Mouse (Mus musculus): Measurements from ENCODE around the gene Neurl4. TPM values are rescaled to one million over a fixed set of nuclear protein-coding genes. Genes with fewer than 3 reads are reported as not detected.

The Neurl4 gene
- polyA plus RNA-seq, 1 experiment from 2014 or later = 16.3 TPM

GRCm38 (mm10) chr11:69908645-69909044 lies 7.8 kb downstream of the Neurl4 start:
- 95% methylated on average over 11 of the region's 11 CpGs for WGBS
- H3K4me2 ChIP-seq = no peak overlapping the region
- no peak overlapping the region for H3K4me3 ChIP-seq (ENCODE audit: low read depth, low read length)
- H3K27me3 ChIP-seq (ENCODE audit: control insufficient read depth, insufficient read depth, low read length) = no peaks in the 10 kb centered on the region
- no peak for DNase-seq (ENCODE audit: low spot score, missing footprints)
- no peaks in the 10 kb centered on the region for H3K9me3 ChIP-seq (ENCODE audit: control insufficient read depth, low read length)
- peaks cover 6% of the 10 kb centered on the region for H3K4me1 ChIP-seq (ENCODE audit: control insufficient read depth, insufficient read depth, low read length)
- H3K36me3 ChIP-seq (ENCODE audit: control insufficient read depth, insufficient read depth, low read length) = peaks cover 66% of the 10 kb centered on the region
- no peak overlapping the region for H3K9ac ChIP-seq (ENCODE audit: low read length)
- H3K27ac ChIP-seq (ENCODE audit: low read depth, low read length) = no peak overlapping the region
- ATAC-seq (ENCODE audit: low FRiP score) = no peak

DNA sequence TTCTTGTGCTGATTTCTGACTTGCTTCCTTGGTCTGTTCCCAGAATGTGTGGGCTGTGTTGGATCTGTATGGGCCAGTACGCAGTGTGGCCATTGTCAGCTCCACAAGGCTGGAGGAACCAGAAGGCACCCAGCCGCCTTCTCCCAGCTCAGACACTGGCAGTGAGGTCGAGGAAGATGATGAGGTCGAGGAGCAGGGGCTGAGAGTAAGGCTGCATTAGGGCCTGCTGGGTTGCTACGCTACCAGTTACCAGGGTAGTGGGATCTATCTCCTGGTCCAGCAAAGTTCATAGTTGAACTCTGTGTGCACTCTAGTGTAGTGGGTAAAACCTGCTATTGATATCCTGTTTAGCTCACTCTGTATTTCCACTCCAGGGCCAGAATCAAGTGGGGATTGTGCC lies 8.3 kb downstream of the Neurl4 start:
- Histone ChIP-seq H3K4me1 (ENCODE audit: control insufficient read depth, insufficient read depth, low read length) (peaks cover 6% of the 10 kb centered on the region), H3K27me3 (ENCODE audit: control insufficient read depth, insufficient read depth, low read length) (no peaks in the 10 kb centered on the region), H3K36me3 (ENCODE audit: control insufficient read depth, insufficient read depth, low read length) (peaks cover 64% of the 10 kb centered on the region), H3K9ac (ENCODE audit: low read length) (no peak overlapping the region), H3K27ac (ENCODE audit: low read depth, low read length) (no peak overlapping the region), H3K4me3 (ENCODE audit: low read depth, low read length) (no peak overlapping the region), H3K4me2 (no peak overlapping the region), H3K9me3 (ENCODE audit: control insufficient read depth, low read length) (no peaks in the 10 kb centered on the region)
- WGBS = 93% methylated on average over 5 of the region's 5 CpGs
- no peak for ATAC-seq (ENCODE audit: low FRiP score)
- no peak for DNase-seq (ENCODE audit: low spot score, missing footprints)

DNA sequence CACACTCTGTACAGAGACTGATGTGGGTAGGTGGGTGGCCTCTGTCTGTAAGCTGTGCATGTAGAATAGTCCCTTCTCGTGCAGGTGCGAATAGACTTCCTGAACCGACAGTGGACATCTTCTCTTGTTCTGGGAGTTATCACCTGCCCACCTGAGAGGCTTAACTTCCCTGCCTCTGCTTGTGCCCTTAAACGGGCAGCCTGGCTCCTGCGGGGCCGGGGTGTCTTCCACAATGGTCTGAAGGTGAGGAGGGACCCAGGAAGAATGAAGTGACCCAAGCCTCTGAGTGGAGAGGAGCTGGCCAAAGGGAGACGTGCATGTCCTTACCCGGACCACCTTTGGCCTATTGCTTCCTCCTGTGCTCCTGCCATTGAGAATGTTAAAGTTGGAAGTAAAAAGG lies 9.3 kb downstream of the Neurl4 start:
- DNase-seq (ENCODE audit: low spot score, missing footprints) (no peak), ATAC-seq (ENCODE audit: low FRiP score) (no peak)
- WGBS = 96% methylated on average over 8 of the region's 8 CpGs
- no peaks in the 10 kb centered on the region for H3K9me3 ChIP-seq (ENCODE audit: control insufficient read depth, low read length)
- H3K4me3 ChIP-seq (ENCODE audit: low read depth, low read length) = no peak overlapping the region
- peaks cover 14% of the 10 kb centered on the region for H3K4me1 ChIP-seq (ENCODE audit: control insufficient read depth, insufficient read depth, low read length)
- peaks cover 60% of the 10 kb centered on the region for H3K36me3 ChIP-seq (ENCODE audit: control insufficient read depth, insufficient read depth, low read length)
- H3K27me3 ChIP-seq (ENCODE audit: control insufficient read depth, insufficient read depth, low read length) = no peaks in the 10 kb centered on the region
- no peak overlapping the region for H3K4me2 ChIP-seq
- no peak overlapping the region for H3K27ac ChIP-seq (ENCODE audit: low read depth, low read length)
- H3K9ac ChIP-seq (ENCODE audit: low read length) = no peak overlapping the region

GRCm38 (mm10) chr11:69910781-69911560 lies 10.1 kb downstream of the Neurl4 start:
- 95% methylated on average over 17 of the region's 17 CpGs for WGBS
- H3K4me1 ChIP-seq (ENCODE audit: control insufficient read depth, insufficient read depth, low read length) = peaks cover 19% of the 10 kb centered on the region
- ATAC-seq (ENCODE audit: low FRiP score) = no peak
- no peak overlapping the region for H3K9ac ChIP-seq (ENCODE audit: low read length)
- H3K27ac ChIP-seq (ENCODE audit: low read depth, low read length) = no peak overlapping the region
- no peaks in the 10 kb centered on the region for H3K9me3 ChIP-seq (ENCODE audit: control insufficient read depth, low read length)
- peak; percentile 73 for DNase-seq (ENCODE audit: low spot score, missing footprints)
- no peak overlapping the region for H3K4me3 ChIP-seq (ENCODE audit: low read depth, low read length)
- H3K4me2 ChIP-seq = no peak overlapping the region
- H3K27me3 ChIP-seq (ENCODE audit: control insufficient read depth, insufficient read depth, low read length) = no peaks in the 10 kb centered on the region
- H3K36me3 ChIP-seq (ENCODE audit: control insufficient read depth, insufficient read depth, low read length) = peaks cover 57% of the 10 kb centered on the region

DNA sequence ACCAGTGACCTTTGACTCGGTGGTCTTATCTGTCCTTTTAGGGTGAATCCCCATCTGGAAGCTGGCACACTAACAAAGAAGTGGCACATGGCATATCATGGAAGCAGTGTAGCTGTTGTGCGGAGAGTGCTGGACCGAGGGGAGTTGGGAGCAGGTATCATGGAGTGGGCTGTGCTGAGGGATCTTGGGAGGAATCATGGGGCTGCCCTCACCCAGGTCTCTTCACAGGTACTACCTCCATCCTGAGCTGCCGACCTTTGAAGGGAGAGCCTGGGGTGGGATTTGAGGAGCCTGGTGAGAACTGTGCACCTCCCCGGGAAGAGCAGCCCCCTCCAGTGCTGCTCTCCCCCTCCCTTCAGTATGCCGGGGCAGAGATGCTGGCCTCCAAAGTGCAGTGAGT lies 10.8 kb downstream of the Neurl4 start:
- Histone ChIP-seq H3K9ac (ENCODE audit: low read length) (no peak overlapping the region), H3K9me3 (ENCODE audit: control insufficient read depth, low read length) (no peaks in the 10 kb centered on the region), H3K27me3 (ENCODE audit: control insufficient read depth, insufficient read depth, low read length) (no peaks in the 10 kb centered on the region), H3K27ac (ENCODE audit: low read depth, low read length) (no peak overlapping the region), H3K4me1 (ENCODE audit: control insufficient read depth, insufficient read depth, low read length) (peaks cover 21% of the 10 kb centered on the region), H3K36me3 (ENCODE audit: control insufficient read depth, insufficient read depth, low read length) (peaks cover 56% of the 10 kb centered on the region), H3K4me2 (no peak overlapping the region), H3K4me3 (ENCODE audit: low read depth, low read length) (no peak overlapping the region)
- ATAC-seq (ENCODE audit: low FRiP score) = no peak
- WGBS = 84% methylated on average over 6 of the region's 6 CpGs
- peak; percentile 77 for DNase-seq (ENCODE audit: low spot score, missing footprints)

- no peaks in the 10 kb centered on the region for H3K27me3 ChIP-seq (ENCODE audit: control insufficient read depth, insufficient read depth, low read length)
- no peaks in the 10 kb centered on the region for H3K9me3 ChIP-seq (ENCODE audit: control insufficient read depth, low read length)
- peaks cover 21% of the 10 kb centered on the region for H3K4me1 ChIP-seq (ENCODE audit: control insufficient read depth, insufficient read depth, low read length)
- peaks cover 56% of the 10 kb centered on the region for H3K36me3 ChIP-seq (ENCODE audit: control insufficient read depth, insufficient read depth, low read length)
- peak overlapping the region; percentile 74 for H3K4me2 ChIP-seq
- DNase-seq (ENCODE audit: low spot score, missing footprints) (peak; percentile 75), ATAC-seq (ENCODE audit: low FRiP score) (peak; percentile 8; the same call in 1 of the 2 replicates)
- 73% methylated on average over 15 of the region's 15 CpGs for WGBS
- peak overlapping the region; percentile 72; the same call in 1 of the 2 replicates for H3K4me3 ChIP-seq (ENCODE audit: low read depth, low read length)
- no peak overlapping the region; the same call in 1 of the 2 replicates for H3K27ac ChIP-seq (ENCODE audit: low read depth, low read length)
- H3K9ac ChIP-seq (ENCODE audit: low read length) = peak overlapping the region; percentile 89; the same call in 1 of the 2 replicates
Observed at GRCm38 (mm10) chr11:69912716-69913530, 12.1 kb downstream of the Neurl4 start.

- peak within 1 kb of the TSS; percentile 77 for H3K27ac ChIP-seq (ENCODE audit: low read depth, low read length)
- 2% methylated on average over 61 of the region's 61 CpGs for WGBS
- peak; percentile 92 for ATAC-seq (ENCODE audit: low FRiP score)
- H3K9ac ChIP-seq (ENCODE audit: low read length) = peak within 1 kb of the TSS; percentile 89
- peak; percentile 98 for DNase-seq (ENCODE audit: low spot score, missing footprints)
- peak within 1 kb of the TSS; percentile 72 for H3K4me3 ChIP-seq (ENCODE audit: low read depth, low read length)
- no peaks in the 10 kb centered on the region for H3K27me3 ChIP-seq (ENCODE audit: control insufficient read depth, insufficient read depth, low read length)
- H3K4me2 ChIP-seq = peak within 1 kb of the TSS; percentile 74
- peaks cover 54% of the 10 kb centered on the region for H3K36me3 ChIP-seq (ENCODE audit: control insufficient read depth, insufficient read depth, low read length)
- peaks cover 23% of the 10 kb centered on the region for H3K4me1 ChIP-seq (ENCODE audit: control insufficient read depth, insufficient read depth, low read length)
- H3K9me3 ChIP-seq (ENCODE audit: control insufficient read depth, low read length) = no peaks in the 10 kb centered on the region
Observed at GRCm38 (mm10) chr11:69913554-69914371, 12.9 kb downstream of the Neurl4 start, which contains the start of gene Gps2. Gps2 (plus strand) TSS chr11:69913888.

GRCm38 (mm10) chr11:69914372-69914764 lies 13.5 kb downstream of the Neurl4 start:
- H3K4me1 ChIP-seq (ENCODE audit: control insufficient read depth, insufficient read depth, low read length) = peaks cover 29% of the 10 kb centered on the region
- peak overlapping the region; percentile 74 for H3K4me2 ChIP-seq
- no peaks in the 10 kb centered on the region for H3K9me3 ChIP-seq (ENCODE audit: control insufficient read depth, low read length)
- 3% methylated on average over 17 of the region's 17 CpGs for WGBS
- H3K27me3 ChIP-seq (ENCODE audit: control insufficient read depth, insufficient read depth, low read length) = no peaks in the 10 kb centered on the region
- no peak for ATAC-seq (ENCODE audit: low FRiP score)
- H3K4me3 ChIP-seq (ENCODE audit: low read depth, low read length) = peak overlapping the region; percentile 72
- DNase-seq (ENCODE audit: low spot score, missing footprints) = no peak
- peaks cover 50% of the 10 kb centered on the region for H3K36me3 ChIP-seq (ENCODE audit: control insufficient read depth, insufficient read depth, low read length)
- peak overlapping the region; percentile 77 for H3K27ac ChIP-seq (ENCODE audit: low read depth, low read length)
- H3K9ac ChIP-seq (ENCODE audit: low read length) = peak overlapping the region; percentile 89

All from midbrain, embryonic 11.5 days (tissue).